8 mouse cellular contexts compared by ENCODE assay signal in genomic region chr3:95668589-95669308, GRCm38 (mm10). TPM values are rescaled to one million over a fixed set of nuclear protein-coding genes. Genes with fewer than 3 reads are reported as not detected.
DNase-seq lines count a peak whose midpoint lies in the region; ATAC-seq lines count a peak whose summit lies in the region.

No protein-coding gene starts in this region.

- H3K4me3 ChIP-seq in midbrain, embryonic 13.5 days (replicated peaks): no peak overlapping the region
- H3K4me3 ChIP-seq in midbrain, embryonic 11.5 days (ENCODE audit: low read depth, low read length): no peak overlapping the region
- H3K4me3 ChIP-seq in embryonic facial prominence, embryonic 12.5 days: no peak overlapping the region
- H3K4me3 ChIP-seq in intestine, embryonic 15.5 days (replicated peaks): no peak overlapping the region
- H3K4me3 ChIP-seq in neural tube, embryonic 15.5 days (replicated peaks): no peak overlapping the region

- H3K4me1 ChIP-seq in midbrain, embryonic 13.5 days (replicated peaks): peaks cover 25% of the 10 kb centered on the region
- peaks cover 9% of the 10 kb centered on the region for H3K4me1 ChIP-seq in midbrain, embryonic 11.5 days (ENCODE audit: control insufficient read depth, insufficient read depth, low read length)
- H3K4me1 ChIP-seq in embryonic facial prominence, embryonic 12.5 days: peaks cover 51% of the 10 kb centered on the region
- H3K4me1 ChIP-seq in intestine, embryonic 15.5 days (replicated peaks): peaks cover 59% of the 10 kb centered on the region
- peaks cover 58% of the 10 kb centered on the region for H3K4me1 ChIP-seq in neural tube, embryonic 15.5 days

- no peaks in the 10 kb centered on the region for H3K9me3 ChIP-seq in midbrain, embryonic 13.5 days
- H3K9me3 ChIP-seq in midbrain, embryonic 11.5 days (ENCODE audit: control insufficient read depth, low read length): no peaks in the 10 kb centered on the region
- no peaks in the 10 kb centered on the region for H3K9me3 ChIP-seq in embryonic facial prominence, embryonic 12.5 days
- H3K9me3 ChIP-seq in intestine, embryonic 15.5 days: no peaks in the 10 kb centered on the region
- H3K9me3 ChIP-seq in neural tube, embryonic 15.5 days (replicated peaks): no peaks in the 10 kb centered on the region

- intact Hi-C loops in left cerebral cortex, postnatal 4 days (cut with DNase I): no loop called here

- peaks cover 55% of the 10 kb centered on the region for H3K36me3 ChIP-seq in midbrain, embryonic 13.5 days
- peaks cover 9% of the 10 kb centered on the region; the same call in 1 of the 2 replicates for H3K36me3 ChIP-seq in midbrain, embryonic 11.5 days (ENCODE audit: control insufficient read depth, insufficient read depth, low read length)
- peaks cover 30% of the 10 kb centered on the region for H3K36me3 ChIP-seq in embryonic facial prominence, embryonic 12.5 days
- peaks cover 3% of the 10 kb centered on the region; the same call in 1 of the 2 replicates for H3K36me3 ChIP-seq in intestine, embryonic 15.5 days
- peaks cover 12% of the 10 kb centered on the region for H3K36me3 ChIP-seq in neural tube, embryonic 15.5 days

- ATAC-seq in midbrain, embryonic 13.5 days: no peak
- no peak for ATAC-seq in midbrain, embryonic 11.5 days (ENCODE audit: low FRiP score)
- ATAC-seq in embryonic facial prominence, embryonic 12.5 days (ENCODE audit: insufficient number of reproducible peaks, insufficient read depth, low FRiP score, low TSS enrichment): no peak
- ATAC-seq in intestine, embryonic 15.5 days: no peak
- ATAC-seq in neural tube, embryonic 15.5 days (ENCODE audit: low FRiP score): no peak

- no peak overlapping the region for H3K4me2 ChIP-seq in midbrain, embryonic 13.5 days (replicated peaks)
- H3K4me2 ChIP-seq in midbrain, embryonic 11.5 days: no peak overlapping the region
- H3K4me2 ChIP-seq in embryonic facial prominence, embryonic 12.5 days (replicated peaks): no peak overlapping the region
- H3K4me2 ChIP-seq in intestine, embryonic 15.5 days (replicated peaks): no peak overlapping the region
- H3K4me2 ChIP-seq in neural tube, embryonic 15.5 days: no peak overlapping the region

- H3K27ac ChIP-seq in midbrain, embryonic 13.5 days: peak overlapping the region; percentile 53
- H3K27ac ChIP-seq in midbrain, embryonic 11.5 days (ENCODE audit: low read depth, low read length): no peak overlapping the region
- peak overlapping the region; percentile 86 for H3K27ac ChIP-seq in embryonic facial prominence, embryonic 12.5 days
- peak overlapping the region; percentile 72 for H3K27ac ChIP-seq in intestine, embryonic 15.5 days
- H3K27ac ChIP-seq in neural tube, embryonic 15.5 days (replicated peaks): peak overlapping the region; percentile 76

- no peak overlapping the region for H3K9ac ChIP-seq in midbrain, embryonic 13.5 days (replicated peaks)
- H3K9ac ChIP-seq in midbrain, embryonic 11.5 days (ENCODE audit: low read length): no peak overlapping the region
- H3K9ac ChIP-seq in embryonic facial prominence, embryonic 12.5 days: no peak overlapping the region
- H3K9ac ChIP-seq in intestine, embryonic 15.5 days: no peak overlapping the region
- H3K9ac ChIP-seq in neural tube, embryonic 15.5 days (replicated peaks): no peak overlapping the region

- 92% methylated on average over 7 of the region's 7 CpGs for WGBS in midbrain, embryonic 13.5 days
- 82% methylated on average over 7 of the region's 7 CpGs for WGBS in midbrain, embryonic 11.5 days
- 74% methylated on average over 7 of the region's 7 CpGs for WGBS in embryonic facial prominence, embryonic 12.5 days
- WGBS in intestine, embryonic 15.5 days: 64% methylated on average over 7 of the region's 7 CpGs
- WGBS in neural tube, embryonic 15.5 days: 79% methylated on average over 7 of the region's 7 CpGs

- DNase-seq in midbrain, embryonic 11.5 days (ENCODE audit: low spot score, missing footprints): no peak
- no peak for DNase-seq in left cerebral cortex, postnatal 4 days
- no peak for DNase-seq in embryo, embryonic 10 days (ENCODE audit: low spot score)
- DNase-seq in right cerebral cortex, adult 18-20 months: no peak

- H3K27me3 ChIP-seq in midbrain, embryonic 13.5 days: no peaks in the 10 kb centered on the region
- no peaks in the 10 kb centered on the region for H3K27me3 ChIP-seq in midbrain, embryonic 11.5 days (ENCODE audit: control insufficient read depth, insufficient read depth, low read length)
- no peaks in the 10 kb centered on the region for H3K27me3 ChIP-seq in embryonic facial prominence, embryonic 12.5 days
- no peaks in the 10 kb centered on the region for H3K27me3 ChIP-seq in intestine, embryonic 15.5 days (replicated peaks)
- H3K27me3 ChIP-seq in neural tube, embryonic 15.5 days (replicated peaks): no peaks in the 10 kb centered on the region

RNA-seq across cellular contexts. Expression of gene Mcl1, which starts 10.2 kb away (rescaled TPM):
- polyA plus RNA-seq in midbrain, embryonic 13.5 days (2015; fragmentation: Nextera tagmentation; extraction: Ambion mirVana): 46.9 and 56.3 TPM in 2 replicates
- 74.1 and 79.9 TPM in 2 replicates for polyA plus RNA-seq in midbrain, embryonic 11.5 days (2014; fragmentation: Nextera tagmentation; extraction: Ambion mirVana)
- 69.8 and 74.0 TPM in 2 replicates for polyA plus RNA-seq in embryonic facial prominence, embryonic 12.5 days (2016; fragmentation: Nextera tagmentation; extraction: Ambion mirVana)
- polyA plus RNA-seq in intestine, embryonic 15.5 days (2015; fragmentation: Nextera tagmentation; extraction: Ambion mirVana): 50.5 and 52.3 TPM in 2 replicates
- 41.4 and 42.0 TPM in 2 replicates for polyA plus RNA-seq in neural tube, embryonic 15.5 days (2015; fragmentation: Nextera tagmentation; extraction: Ambion mirVana)
- total RNA-seq in left cerebral cortex, postnatal 4 days (2021): 10 to 100 TPM; 76.4 to 80.1 TPM

RNA-seq across cellular contexts. Expression of gene Adamtsl4, which starts 19.0 kb away (rescaled TPM):
- 0.68 and 1.9 TPM in 2 replicates for polyA plus RNA-seq in midbrain, embryonic 13.5 days (2015; fragmentation: Nextera tagmentation; extraction: Ambion mirVana)
- 0.28 and 0.52 TPM in 2 replicates for polyA plus RNA-seq in midbrain, embryonic 11.5 days (2014; fragmentation: Nextera tagmentation; extraction: Ambion mirVana)
- polyA plus RNA-seq in embryonic facial prominence, embryonic 12.5 days (2016; fragmentation: Nextera tagmentation; extraction: Ambion mirVana): 1.5 and 1.6 TPM in 2 replicates
- polyA plus RNA-seq in intestine, embryonic 15.5 days (2015; fragmentation: Nextera tagmentation; extraction: Ambion mirVana): 2.3 and 3.0 TPM in 2 replicates
- 1.3 and 1.6 TPM in 2 replicates for polyA plus RNA-seq in neural tube, embryonic 15.5 days (2015; fragmentation: Nextera tagmentation; extraction: Ambion mirVana)
- total RNA-seq in left cerebral cortex, postnatal 4 days (2021): 1 to 10 TPM; 1.4 to 1.9 TPM

RNA-seq across cellular contexts. Expression of gene Ensa, which starts 44.0 kb away (rescaled TPM):
- polyA plus RNA-seq in midbrain, embryonic 13.5 days (2015; fragmentation: Nextera tagmentation; extraction: Ambion mirVana): 116 TPM in 2 replicates
- polyA plus RNA-seq in midbrain, embryonic 11.5 days (2014; fragmentation: Nextera tagmentation; extraction: Ambion mirVana): 88.1 and 93.2 TPM in 2 replicates
- 85.4 and 85.7 TPM in 2 replicates for polyA plus RNA-seq in embryonic facial prominence, embryonic 12.5 days (2016; fragmentation: Nextera tagmentation; extraction: Ambion mirVana)
- polyA plus RNA-seq in intestine, embryonic 15.5 days (2015; fragmentation: Nextera tagmentation; extraction: Ambion mirVana): 65.1 and 69.0 TPM in 2 replicates
- 102 and 109 TPM in 2 replicates for polyA plus RNA-seq in neural tube, embryonic 15.5 days (2015; fragmentation: Nextera tagmentation; extraction: Ambion mirVana)
- total RNA-seq in left cerebral cortex, postnatal 4 days (2021): 100 to 1,000 TPM; 135 to 145 TPM
